12 mouse cellular contexts compared by ENCODE assay signal in the genomic region with DNA sequence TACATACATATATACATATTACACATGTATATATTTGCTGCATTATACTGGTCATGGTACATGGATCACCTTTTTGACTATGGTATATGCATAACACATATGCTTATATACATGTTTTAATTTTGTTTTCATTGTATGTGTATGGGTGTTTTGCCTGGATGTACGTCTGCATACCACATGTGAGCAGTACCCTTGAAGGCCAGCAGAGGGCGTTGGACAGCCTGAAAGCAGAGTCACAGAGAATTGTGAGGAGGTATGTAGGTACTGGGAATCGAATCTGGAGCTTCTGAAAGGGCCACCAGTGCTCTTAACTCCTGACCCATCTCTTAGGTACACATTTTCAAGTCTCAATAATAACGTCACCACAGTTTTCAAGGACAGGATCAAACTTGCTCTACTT. TPM values are rescaled to one million over a fixed set of nuclear protein-coding genes. Genes with fewer than 3 reads are reported as not detected.
A peak's percentile ranks its signal among the peaks of the same experiment; 100 is the strongest.
DNase-seq lines count a peak whose midpoint lies in the region; ATAC-seq and TF ChIP-seq lines count a peak whose summit lies in the region.
"Had no signal": no experiment of that assay in that cellular context is flagged by ENCODE, and none has a peak within 500 bp of the region (broad histone marks: within the 10 kb centered on the region; RNA-seq: fewer than 3 reads in every experiment).

No protein-coding gene starts in this region.

- H3K9ac ChIP-seq in ES-Bruce4 (ENCODE audit: low read depth, poor library complexity, severe bottlenecking): no peak overlapping the region
- H3K9ac ChIP-seq in lung, postnatal 0 days (replicated peaks; ENCODE audit: low read depth): no peak overlapping the region
- H3K9ac ChIP-seq: limb, embryonic 15.5 days; stomach, embryonic 15.5 days had no signal

- 28% methylated on average over 4 of the region's 4 CpGs for WGBS in lung, postnatal 0 days

- no peak overlapping the region for H3K4me3 ChIP-seq in layer of hippocampus, adult 2 months
- no peak overlapping the region for H3K4me3 ChIP-seq in ES-Bruce4 (ENCODE audit: low read depth, low read length)
- H3K4me3 ChIP-seq in lung, postnatal 0 days (ENCODE audit: low read depth, low read length): no peak overlapping the region
- H3K4me3 ChIP-seq: limb, embryonic 15.5 days; megakaryocyte, embryonic 14.5 days; stomach, embryonic 15.5 days had no signal

- no peaks in the 10 kb centered on the region for H3K36me3 ChIP-seq in ES-Bruce4 (ENCODE audit: control insufficient read depth, insufficient read depth, low read length, poor library complexity, severe bottlenecking)
- H3K36me3 ChIP-seq in lung, postnatal 0 days (ENCODE audit: insufficient read depth, low read length): no peaks in the 10 kb centered on the region
- H3K36me3 ChIP-seq: limb, embryonic 15.5 days; stomach, embryonic 15.5 days had no signal

- H3K4me1 ChIP-seq in ES-Bruce4 (ENCODE audit: control insufficient read depth, insufficient read depth, low read length): no peaks in the 10 kb centered on the region
- H3K4me1 ChIP-seq in lung, postnatal 0 days (ENCODE audit: insufficient read depth, low read depth, low read length): no peaks in the 10 kb centered on the region
- H3K4me1 ChIP-seq: limb, embryonic 15.5 days; megakaryocyte, embryonic 14.5 days; stomach, embryonic 15.5 days had no signal

- no peak for ATAC-seq in lung, postnatal 0 days

- H3K27ac ChIP-seq in layer of hippocampus, adult 2 months: no peak overlapping the region
- no peak overlapping the region for H3K27ac ChIP-seq in ES-Bruce4 (ENCODE audit: insufficient read depth, low read length)
- no peak overlapping the region for H3K27ac ChIP-seq in lung, postnatal 0 days (ENCODE audit: low read length)
- H3K27ac ChIP-seq: limb, embryonic 15.5 days; stomach, embryonic 15.5 days had no signal

- H3K4me2 ChIP-seq in lung, postnatal 0 days (replicated peaks; ENCODE audit: low read depth, low read length): no peak overlapping the region
- H3K4me2 ChIP-seq: limb, embryonic 15.5 days; stomach, embryonic 15.5 days had no signal

- peak; percentile 70 for TF ChIP-seq CTCF in layer of hippocampus, adult 2 months (conservative IDR thresholded peaks at IDR 0.05)
- TF ChIP-seq CTCF in ES-Bruce4 (IDR thresholded peaks at IDR 0.05; ENCODE audit: low read depth, low read length): peak; percentile 74
- peak; percentile 66 for TF ChIP-seq CTCF in lung, postnatal 0 days (IDR thresholded peaks at IDR 0.05)

- TF ChIP-seq EP300 in ES-Bruce4 (IDR thresholded peaks at IDR 0.05; ENCODE audit: insufficient read depth, low read depth, low read length): no peak
- no peak for TF ChIP-seq EP300 in lung, postnatal 0 days (IDR thresholded peaks at IDR 0.05)

- TF ChIP-seq POLR2A in ES-Bruce4 (IDR thresholded peaks at IDR 0.05; ENCODE audit: insufficient read depth, low read length): no peak

- no peaks in the 10 kb centered on the region for H3K9me3 ChIP-seq in ES-Bruce4 (replicated peaks; ENCODE audit: control insufficient read depth, insufficient read depth, low read length, poor library complexity, severe bottlenecking)
- no peaks in the 10 kb centered on the region for H3K9me3 ChIP-seq in lung, postnatal 0 days (ENCODE audit: low read length)
- H3K9me3 ChIP-seq: limb, embryonic 15.5 days; stomach, embryonic 15.5 days had no signal

- DNase-seq in cerebellum, postnatal 10 days: peak; percentile 26 to 29
- no peak for DNase-seq in cerebellum, adult 11-12 months
- no peak for DNase-seq in layer of hippocampus, adult 2 months (ENCODE audit: low spot score in 2 of 2)
- DNase-seq in layer of hippocampus, adult 11-12 months (ENCODE audit: low spot score): no peak
- DNase-seq in lung, postnatal 0 days (ENCODE audit: low spot score): peak; percentile 8
- DNase-seq in thymus, adult 18-20 months: no peak
- no peak for DNase-seq in MN1 (ENCODE audit: low spot score)

- no peaks in the 10 kb centered on the region for H3K27me3 ChIP-seq in ES-Bruce4 (ENCODE audit: control insufficient read depth, insufficient read depth, low read length, poor library complexity, severe bottlenecking)
- no peaks in the 10 kb centered on the region for H3K27me3 ChIP-seq in lung, postnatal 0 days (replicated peaks; ENCODE audit: insufficient read depth, low read length)
- H3K27me3 ChIP-seq: limb, embryonic 15.5 days; megakaryocyte, embryonic 14.5 days; stomach, embryonic 15.5 days had no signal

RNA-seq across cellular contexts. Expression of gene Tmem132d, which starts 43.2 kb away (rescaled TPM):
- total RNA-seq in layer of hippocampus, adult 2 months (2021): 10 to 100 TPM; 16.8 to 17.9 TPM
- 0.19 and 0.32 TPM in 2 replicates for polyA plus RNA-seq in ES-Bruce4 (2011; ENCODE audit: insufficient read depth, insufficient read length, low read depth, missing spikeins)
- polyA plus RNA-seq in lung, postnatal 0 days (2015; fragmentation: Nextera tagmentation; extraction: Ambion mirVana): 1.6 and 1.7 TPM in 2 replicates
- total RNA-seq: MEL had no signal

Comparison
In these comparisons a context has a peak if more than half of its experiments do, and no peak if none do; other contexts are left out.
1. DNase-seq: peak in cerebellum, postnatal 10 days (2 of 2) and lung, postnatal 0 days (single experiment); none in cerebellum, adult 11-12 months (single experiment), layer of hippocampus, adult 2 months (0 of 2), layer of hippocampus, adult 11-12 months (single experiment), thymus, adult 18-20 months (0 of 2) and MN1 (single experiment).
2. Peak in every context shown above with its lines, with median percentiles within 50 percentile points of each other: CTCF ChIP-seq.